18 mouse cellular contexts compared by ENCODE assay signal in the genomic region with DNA sequence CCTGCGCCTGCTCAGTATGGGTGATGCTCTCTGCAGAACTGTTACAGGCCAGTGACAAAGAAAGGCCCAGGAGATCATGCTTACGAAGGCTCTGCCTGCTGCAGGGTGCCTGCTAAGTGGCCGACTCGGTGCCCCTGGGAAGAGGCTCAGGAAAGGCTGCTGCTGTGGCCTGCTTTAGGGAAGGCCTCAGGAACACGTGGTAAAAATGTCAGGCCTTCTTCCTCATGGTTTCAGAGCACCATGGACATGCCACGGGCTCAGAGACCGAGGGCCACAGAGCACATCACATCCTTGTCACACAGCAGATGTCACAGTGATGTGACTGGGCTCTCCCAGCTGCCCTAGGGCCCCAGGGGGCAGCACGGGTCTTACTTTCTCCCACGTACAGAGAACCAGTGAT. TPM values are rescaled to one million over a fixed set of nuclear protein-coding genes. Genes with fewer than 3 reads are reported as not detected.
DNase-seq lines count a peak whose midpoint lies in the region; ATAC-seq and TF ChIP-seq lines count a peak whose summit lies in the region.
"Had no signal": no experiment of that assay in that cellular context is flagged by ENCODE, and none has a peak within 500 bp of the region (broad histone marks: within the 10 kb centered on the region; RNA-seq: fewer than 3 reads in every experiment).

No protein-coding gene starts in this region.

- H3K9ac ChIP-seq in kidney, embryonic 14.5 days (ENCODE audit: low read depth, low read length) = no peak overlapping the region
- no peak overlapping the region for H3K9ac ChIP-seq in midbrain, embryonic 14.5 days (replicated peaks; ENCODE audit: low read length)
- H3K9ac ChIP-seq: forebrain, embryonic 13.5 days; forebrain, postnatal 0 days; heart, embryonic 15.5 days had no signal

- 0 out of 2 replicates have a peak, but pooled peaks cover 5% of the 10 kb centered on the region for H3K4me1 ChIP-seq in kidney, embryonic 14.5 days (ENCODE audit: control insufficient read depth, insufficient read depth, low read length)
- H3K4me1 ChIP-seq in midbrain, embryonic 10.5 days = peaks cover 19% of the 10 kb centered on the region
- no peaks in the 10 kb centered on the region; the same call in 1 of the 2 replicates for H3K4me1 ChIP-seq in midbrain, embryonic 14.5 days (ENCODE audit: control insufficient read depth, insufficient read depth, low read length)
- H3K4me1 ChIP-seq in spleen, adult 2 months (ENCODE audit: control insufficient read depth, insufficient read depth, insufficient read length) = peaks cover 54% of the 10 kb centered on the region
- H3K4me1 ChIP-seq: embryonic facial prominence, embryonic 10.5 days had no signal

- H3K36me3 ChIP-seq in kidney, embryonic 14.5 days (ENCODE audit: control insufficient read depth, insufficient read depth, low read length) = no peaks in the 10 kb centered on the region; the same call in 1 of the 2 replicates
- H3K36me3 ChIP-seq in midbrain, embryonic 10.5 days = peaks cover 2% of the 10 kb centered on the region; the same call in 1 of the 2 replicates
- 0 out of 2 replicates have a peak, but pooled peaks cover 2% of the 10 kb centered on the region for H3K36me3 ChIP-seq in midbrain, embryonic 14.5 days (ENCODE audit: control insufficient read depth, insufficient read depth, low read length)
- 0 out of 2 replicates have a peak, but pooled peaks cover 3% of the 10 kb centered on the region for H3K36me3 ChIP-seq in spleen, adult 2 months (ENCODE audit: control insufficient read depth, insufficient read depth, low read length)
- H3K36me3 ChIP-seq: heart, embryonic 15.5 days had no signal

- TF ChIP-seq CTCF in spleen, adult 2 months (IDR thresholded peaks at IDR 0.05; ENCODE audit: extremely low read depth, insufficient read depth, insufficient read length, insufficient replicate concordance) = no peak

- no peak for DNase-seq in kidney, adult 18-20 months
- DNase-seq in midbrain, embryonic 10.5 days (ENCODE audit: low spot score) = no peak
- DNase-seq in midbrain, embryonic 14.5 days = no peak
- DNase-seq in spleen, adult 2 months (ENCODE audit: low read depth in 1 of 2, low spot score in 2 of 2) = no peak
- DNase-seq in spleen, adult 18-20 months = no peak
- no peak for DNase-seq in left cerebral cortex, adult 11 months (ENCODE audit: low spot score)
- DNase-seq: adrenal gland, postnatal 25 days; cerebellum, adult 2 months; cerebellum, postnatal 10 days; forebrain, postnatal 0 days; gastrocnemius, postnatal 14 days; heart, adult 2 months; heart, postnatal 14 days had no signal

- H3K9me3 ChIP-seq in kidney, embryonic 14.5 days (ENCODE audit: control insufficient read depth, low read length) = no peaks in the 10 kb centered on the region
- no peaks in the 10 kb centered on the region for H3K9me3 ChIP-seq in midbrain, embryonic 10.5 days (replicated peaks)
- no peaks in the 10 kb centered on the region for H3K9me3 ChIP-seq in midbrain, embryonic 14.5 days (ENCODE audit: control insufficient read depth, low read length)
- H3K9me3 ChIP-seq: embryonic facial prominence, embryonic 10.5 days; forebrain, embryonic 13.5 days; heart, embryonic 15.5 days had no signal

- no peak for TF ChIP-seq POLR2A in spleen, adult 2 months (IDR thresholded peaks at IDR 0.05; ENCODE audit: low read depth, low read length)

- peak overlapping the region; percentile 37; the same call in 1 of the 2 replicates for H3K27ac ChIP-seq in kidney, embryonic 14.5 days (ENCODE audit: low read depth, low read length)
- H3K27ac ChIP-seq in midbrain, embryonic 10.5 days (replicated peaks) = 0 out of 2 replicates have a peak overlapping the region, but pooled peaks have one; percentile 38
- H3K27ac ChIP-seq in midbrain, embryonic 14.5 days (replicated peaks; ENCODE audit: low read depth, low read length) = no peak overlapping the region
- peak overlapping the region; percentile 47; the same call in 1 of the 2 replicates for H3K27ac ChIP-seq in spleen, adult 2 months (ENCODE audit: insufficient read depth, low read length)
- H3K27ac ChIP-seq: embryonic facial prominence, embryonic 10.5 days; forebrain, embryonic 13.5 days; heart, adult 2 months; heart, embryonic 15.5 days had no signal

- no peak overlapping the region for H3K4me3 ChIP-seq in kidney, embryonic 14.5 days (ENCODE audit: low read length)
- no peak overlapping the region for H3K4me3 ChIP-seq in midbrain, embryonic 10.5 days
- no peak overlapping the region for H3K4me3 ChIP-seq in midbrain, embryonic 14.5 days (replicated peaks; ENCODE audit: low read depth, low read length)
- no peak overlapping the region for H3K4me3 ChIP-seq in spleen, adult 2 months (ENCODE audit: extremely low read depth, insufficient read depth, insufficient read length)
- H3K4me3 ChIP-seq: embryonic facial prominence, embryonic 10.5 days; forebrain, embryonic 13.5 days; heart, adult 2 months; heart, embryonic 15.5 days had no signal

- WGBS in kidney, embryonic 14.5 days = 65% methylated on average over 9 of the region's 9 CpGs
- WGBS in midbrain, embryonic 10.5 days = 66% methylated on average over 9 of the region's 9 CpGs
- WGBS in midbrain, embryonic 14.5 days = 55% methylated on average over 9 of the region's 9 CpGs
- 46% methylated on average over 9 of the region's 9 CpGs for WGBS in spleen, adult 2 months

- no peaks in the 10 kb centered on the region for H3K27me3 ChIP-seq in kidney, embryonic 14.5 days (ENCODE audit: control insufficient read depth, insufficient read depth, low read length)
- H3K27me3 ChIP-seq in midbrain, embryonic 10.5 days (ENCODE audit: low read depth, poor library complexity, severe bottlenecking) = no peaks in the 10 kb centered on the region
- H3K27me3 ChIP-seq in midbrain, embryonic 14.5 days (ENCODE audit: control insufficient read depth, insufficient read depth, low read length) = no peaks in the 10 kb centered on the region
- H3K27me3 ChIP-seq in spleen, adult 2 months (ENCODE audit: control insufficient read depth, insufficient read depth, low read length) = no peaks in the 10 kb centered on the region
- H3K27me3 ChIP-seq: forebrain, embryonic 13.5 days; heart, embryonic 15.5 days had no signal

- ATAC-seq in kidney, embryonic 14.5 days (ENCODE audit: low FRiP score, low TSS enrichment) = no peak
- no peak for ATAC-seq in midbrain, embryonic 14.5 days (ENCODE audit: low FRiP score, low TSS enrichment)
- ATAC-seq: forebrain, embryonic 13.5 days; forebrain, postnatal 0 days had no signal

- no peak overlapping the region for H3K4me2 ChIP-seq in kidney, embryonic 14.5 days (replicated peaks; ENCODE audit: low read depth, low read length)
- no peak overlapping the region for H3K4me2 ChIP-seq in midbrain, embryonic 14.5 days (ENCODE audit: low read length)
- H3K4me2 ChIP-seq: forebrain, embryonic 13.5 days; heart, embryonic 11.5 days; heart, embryonic 15.5 days had no signal

RNA-seq across cellular contexts. Expression of a gene that starts 8.9 kb away (rescaled TPM):
- polyA plus RNA-seq in kidney, embryonic 14.5 days (2014; fragmentation: Nextera tagmentation; extraction: Ambion mirVana) = 4.0 and 10.8 TPM in 2 replicates
- polyA plus RNA-seq in midbrain, embryonic 10.5 days (2016; fragmentation: Nextera tagmentation; extraction: Ambion mirVana) = 8.4 and 12.8 TPM in 2 replicates
- polyA plus RNA-seq in midbrain, embryonic 14.5 days (2014; fragmentation: Nextera tagmentation; extraction: Ambion mirVana) = 4.8 and 8.5 TPM in 2 replicates
- 19.9 and 21.8 TPM in 2 replicates for polyA plus RNA-seq in spleen, adult 2 months (2012; rRNA removed)

RNA-seq across cellular contexts. Expression of a gene that starts 47.4 kb away (rescaled TPM):
- 0.57 and 0.89 TPM in 2 replicates for polyA plus RNA-seq in kidney, embryonic 14.5 days (2014; fragmentation: Nextera tagmentation; extraction: Ambion mirVana)
- 0.53 TPM in 2 replicates for polyA plus RNA-seq in midbrain, embryonic 10.5 days (2016; fragmentation: Nextera tagmentation; extraction: Ambion mirVana)
- polyA plus RNA-seq in midbrain, embryonic 14.5 days (2014; fragmentation: Nextera tagmentation; extraction: Ambion mirVana) = 4.8 and 5.0 TPM in 2 replicates
- 2.1 and 2.7 TPM in 2 replicates for polyA plus RNA-seq in spleen, adult 2 months (2012; rRNA removed)
